Mouse (Mus musculus) neural tube, embryonic 12.5 days (tissue): Measurements from ENCODE around the gene Med20. TPM values are rescaled to one million over a fixed set of nuclear protein-coding genes. Genes with fewer than 3 reads are reported as not detected.

ENCODE experiments used
- ATAC-seq: fragments of 200-750 bp; cut with Nextera tagmentation; 2 replicates; pipeline ENCODE4 v1.8.0; 2017; ENCODE audit warnings: low read depth, mild to moderate bottlenecking, moderate TSS enrichment, moderate library complexity; ENCODE audit not compliant: low FRiP score
- H3K27ac ChIP-seq: fragments of 300-500 bp; sonication (generic); 2 replicates; pipeline ENCODE4 v1.5.1; 2016
- H3K27me3 ChIP-seq: fragments of 300-500 bp; sonication (generic); replicated peaks from 2 replicates; pipeline ENCODE4 v1.6.1; 2016; ENCODE audit warnings: mild to moderate bottlenecking
- H3K36me3 ChIP-seq: fragments of 300-500 bp; sonication (generic); 2 replicates; pipeline ENCODE4 v1.6.1; 2016; ENCODE audit warnings: mild to moderate bottlenecking
- H3K4me1 ChIP-seq: fragments of 300-500 bp; sonication (generic); 2 replicates; pipeline ENCODE4 v1.6.1; 2016
- H3K4me2 ChIP-seq: fragments of 300-500 bp; sonication (generic); replicated peaks from 2 replicates; pipeline ENCODE4 v1.6.1; 2016; ENCODE audit warnings: mild to moderate bottlenecking
- H3K4me3 ChIP-seq: fragments of 300-500 bp; sonication (generic); 2 replicates; pipeline ENCODE4 v1.5.1; 2016
- H3K9ac ChIP-seq: fragments of 300-500 bp; sonication (generic); 2 replicates; pipeline ENCODE4 v1.6.1; 2016; ENCODE audit warnings: mild to moderate bottlenecking
- H3K9me3 ChIP-seq: fragments of 300-500 bp; sonication (generic); 2 replicates; pipeline ENCODE4 v1.6.1; 2016; ENCODE audit warnings: mild to moderate bottlenecking
- WGBS: fragments of 180-500 bp; shearing (Covaris S2); methylation state at CpG from one replicate; pipeline ENCODE4 v1.1.7; 2016; 5-methylcytosine and 5-hydroxymethylcytosine counted together
- polyA plus RNA-seq: library from polyadenylated mRNA; unstranded; fragments of >200 nt; fragmentation: Nextera tagmentation; extraction: Ambion mirVana; gene quantifications from 2 replicates; pipeline ENCODE4 v1.2.1, GENCODE M21; 2016

Gene Med20
- polyA plus RNA-seq, 1 experiment from 2014 or later = 41.6 TPM

DNA sequence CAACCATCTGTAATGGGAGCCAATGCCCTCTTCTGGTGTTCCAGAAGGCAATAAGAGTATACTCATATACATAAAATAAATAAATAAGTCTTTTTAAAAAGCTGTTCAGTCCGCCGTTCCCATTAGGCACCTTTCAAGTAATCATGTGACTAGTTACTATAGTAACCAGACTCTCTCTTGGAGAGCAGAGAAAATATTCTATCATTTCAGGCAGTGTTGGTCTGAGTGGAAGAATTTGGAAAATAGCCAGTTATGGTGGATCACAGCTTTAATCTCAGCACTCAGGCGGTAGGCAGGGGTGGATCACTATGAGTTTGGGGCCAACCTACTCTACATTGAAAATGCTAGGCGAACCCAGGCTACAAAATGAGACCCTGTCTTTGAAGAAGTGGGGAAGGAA lies 57.8 kb downstream of the Med20 start:
- Histone ChIP-seq H3K27ac (no peak overlapping the region), H3K4me3 (no peak overlapping the region), H3K9ac (no peak overlapping the region), H3K4me1 (peaks cover 13% of the 10 kb centered on the region), H3K9me3 (no peaks in the 10 kb centered on the region), H3K36me3 (peaks cover 5% of the 10 kb centered on the region), H3K27me3 (peaks cover 5% of the 10 kb centered on the region), H3K4me2 (no peak overlapping the region)
- WGBS = 72% methylated on average over 4 of the region's 4 CpGs
- no peak for ATAC-seq

DNA sequence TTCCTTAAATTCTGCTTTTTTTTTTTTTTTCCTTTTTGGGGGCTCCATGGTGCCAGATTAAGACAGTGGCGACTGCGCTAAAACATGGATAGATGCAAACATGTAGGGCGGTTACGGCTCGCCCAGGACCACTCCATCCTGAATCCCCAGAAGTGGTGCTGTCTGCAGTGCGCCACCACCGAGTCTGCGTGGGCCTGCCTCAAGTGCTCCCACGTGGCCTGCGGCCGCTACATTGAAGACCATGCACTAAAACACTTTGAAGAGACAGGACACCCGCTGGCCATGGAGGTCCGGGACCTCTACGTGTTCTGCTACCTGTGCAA lies 60.6 kb downstream of the Med20 start:
- Histone ChIP-seq H3K4me1 (peaks cover 13% of the 10 kb centered on the region), H3K9me3 (no peaks in the 10 kb centered on the region), H3K9ac (peak overlapping the region; percentile 54), H3K4me2 (peak overlapping the region; percentile 84), H3K27ac (no peak overlapping the region), H3K27me3 (peaks cover 5% of the 10 kb centered on the region), H3K4me3 (peak overlapping the region; percentile 35), H3K36me3 (peaks cover 13% of the 10 kb centered on the region)
- WGBS = 10% methylated on average over 14 of the region's 14 CpGs
- ATAC-seq = peak; percentile 57

DNA sequence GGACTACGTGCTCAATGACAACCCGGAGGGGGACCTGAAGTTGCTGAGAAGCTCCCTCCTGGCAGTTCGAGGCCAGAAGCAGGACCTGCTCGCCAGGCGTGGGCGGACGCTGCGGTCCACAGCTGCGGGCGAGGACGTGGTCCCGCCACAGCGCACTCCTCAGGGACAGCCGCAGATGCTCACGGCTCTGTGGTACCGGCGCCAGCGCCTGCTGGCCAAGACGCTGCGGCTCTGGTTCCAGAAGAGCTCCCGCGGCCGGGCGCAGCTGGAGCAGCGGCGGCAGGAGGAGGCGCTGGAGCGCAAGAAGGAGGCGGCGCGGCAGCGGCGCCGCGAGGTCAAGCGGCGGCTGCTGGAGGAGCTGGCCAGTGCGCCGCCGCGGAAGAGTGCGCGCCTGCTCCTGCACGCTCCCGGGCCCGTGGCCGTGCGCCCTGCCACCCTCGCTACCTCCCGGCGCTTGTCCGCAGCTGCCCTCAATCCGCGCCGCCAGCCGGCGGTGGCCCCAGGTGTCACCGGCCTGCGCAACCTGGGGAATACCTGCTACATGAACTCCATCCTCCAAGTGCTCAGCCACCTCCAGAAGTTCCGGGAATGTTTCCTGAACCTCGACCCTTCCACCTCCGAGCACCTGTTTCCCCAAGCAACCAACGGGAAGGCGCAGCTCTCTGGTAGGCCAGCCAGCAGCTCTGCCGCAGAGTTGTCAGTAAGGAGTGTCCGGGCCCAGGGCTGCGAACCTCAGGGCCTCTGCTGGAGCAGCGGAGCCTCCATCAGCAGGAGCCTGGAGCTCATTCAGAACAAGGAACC lies 61.1 kb downstream of the Med20 start:
- peak overlapping the region; percentile 84 for H3K4me2 ChIP-seq

More for the DNA sequence above, 61.1 kb downstream of the Med20 start:
- peak; percentile 57 for ATAC-seq
- H3K27me3 ChIP-seq = peaks cover 5% of the 10 kb centered on the region
- H3K4me3 ChIP-seq = peak overlapping the region; percentile 35
- H3K9ac ChIP-seq = peak overlapping the region; percentile 54
- no peak overlapping the region; the same call in 1 of the 2 replicates for H3K27ac ChIP-seq
- no peaks in the 10 kb centered on the region for H3K9me3 ChIP-seq
- H3K4me1 ChIP-seq = peaks cover 13% of the 10 kb centered on the region
- WGBS = 3% methylated on average over 68 of the region's 68 CpGs
- H3K36me3 ChIP-seq = peaks cover 15% of the 10 kb centered on the region

Other genes with a start within 250 kb of the Med20 start
- 75.3 and 78.5 TPM in 2 replicates for gene Mrps10, start 242.7 kb upstream of the Med20 start, polyA plus RNA-seq
- 0.75 and 0.85 TPM in 2 replicates for gene Guca1b, start 226.2 kb upstream of the Med20 start, polyA plus RNA-seq
- gene Guca1a, start 211.0 kb upstream of the Med20 start, polyA plus RNA-seq = 0.95 and 1.1 TPM in 2 replicates
- gene AI661453, start 175.0 kb upstream of the Med20 start, polyA plus RNA-seq = 0.14 and 0.32 TPM in 2 replicates
- gene 1700001C19Rik, start 174.2 kb upstream of the Med20 start, polyA plus RNA-seq = 0.37 and 0.68 TPM in 2 replicates
- gene Taf8, start 109.3 kb upstream of the Med20 start, polyA plus RNA-seq = 28.7 and 30.3 TPM in 2 replicates
- 146 and 152 TPM in 2 replicates for gene Ccnd3, start 106.5 kb upstream of the Med20 start, polyA plus RNA-seq
- 32.5 and 35.9 TPM in 2 replicates for gene Bysl, start 90 bp upstream of the Med20 start, polyA plus RNA-seq
- 2.0 and 2.4 TPM in 2 replicates for gene Gm20517, start within 50 bp of the Med20 start, polyA plus RNA-seq
- 10.4 and 12.5 TPM in 2 replicates for gene Usp49, start 19.1 kb downstream of the Med20 start, polyA plus RNA-seq
- gene Tomm6, start 76.8 kb downstream of the Med20 start, polyA plus RNA-seq = 327 and 354 TPM in 2 replicates
- 22.7 and 24.1 TPM in 2 replicates for gene Frs3, start 77.4 kb downstream of the Med20 start, polyA plus RNA-seq
- 0.28 and 0.54 TPM in 2 replicates for gene Gm21981, start 82.9 kb downstream of the Med20 start, polyA plus RNA-seq
- 0.86 and 1.3 TPM in 2 replicates for gene Prickle4, start 83.2 kb downstream of the Med20 start, polyA plus RNA-seq
- not detected in 2 replicates for gene Pgc, start 115.3 kb downstream of the Med20 start, polyA plus RNA-seq
- 3.8 and 4.5 TPM in 2 replicates for gene Tfeb, start 125.4 kb downstream of the Med20 start, polyA plus RNA-seq
- gene Mdfi, start 223.1 kb downstream of the Med20 start, polyA plus RNA-seq = 12.9 and 13.9 TPM in 2 replicates